Mouse (Mus musculus): ENCODE results near the gene Gm21854. TPM values are rescaled to one million over a fixed set of nuclear protein-coding genes. Genes with fewer than 3 reads are reported as not detected.
"Not testable (repeated sequence)": the region's sequence is repeated elsewhere in the genome, so short reads cannot be mapped to it uniquely, and the experiment has no call there.

Gene Gm21854
- polyA plus RNA-seq (2015; fragmentation: Nextera tagmentation; extraction: Ambion mirVana) = not detected in 2 replicates

DNA sequence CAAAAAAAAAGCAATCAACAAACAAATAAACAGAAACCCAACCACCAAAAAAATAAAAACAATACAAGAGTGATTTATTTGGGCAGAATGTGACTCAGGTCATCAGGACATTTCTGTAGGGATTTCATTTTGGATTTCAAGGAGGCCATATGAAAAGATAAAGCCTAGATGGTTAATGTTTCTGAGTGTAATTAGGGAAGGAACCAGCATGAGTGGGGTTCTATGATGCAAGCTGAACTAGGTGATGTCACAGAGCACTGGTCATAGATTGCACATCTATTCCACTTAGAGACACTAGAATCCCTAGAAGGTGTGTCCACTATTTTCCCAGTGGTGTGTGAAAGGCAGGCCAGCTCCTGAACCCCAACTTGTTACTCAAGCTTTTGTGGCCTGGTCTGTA lies at the start of gene Gm21854:
Gene Gm21854 (plus strand): TSS at position 301 of the 400 bp plus-strand sequence.
- not testable (repeated sequence) for ATAC-seq (ENCODE audit: low read depth)

More for the DNA sequence above, at the start of gene Gm21854:
- H3K27ac ChIP-seq; H3K4me3 ChIP-seq (replicated peaks); H3K4me2 ChIP-seq; H3K4me1 ChIP-seq (replicated peaks); H3K9me3 ChIP-seq (replicated peaks); H3K36me3 ChIP-seq; H3K9ac ChIP-seq; DNase-seq; H3K27me3 ChIP-seq: not testable (repeated sequence)

Other genes with a start within 250 kb of the Gm21854 start
- gene Gm20914, start 69.0 kb downstream of the Gm21854 start, polyA plus RNA-seq (2015; fragmentation: Nextera tagmentation; extraction: Ambion mirVana) = not detected in 2 replicates
- gene Gm28171, start 136.4 kb downstream of the Gm21854 start, polyA plus RNA-seq (2015; fragmentation: Nextera tagmentation; extraction: Ambion mirVana) = not detected in 2 replicates